Mouse (Mus musculus) MEL (cell line): Measurements from ENCODE around the gene Ano3.

ENCODE experiments used
- CTCF ChIP-seq, 3 experiments: IDR thresholded peaks in 2 of 3; conservative IDR thresholded peaks in 1 of 3; 2 replicates each; pipeline ENCODE4 v1.5.1; 2011 to 2012; ENCODE audit warnings: low read length in 3 of 3, low read depth in 2 of 3, mild to moderate bottlenecking in 2 of 3, improper control_type of control experiment in 1 of 3, inconsistent platforms in 1 of 3, mixed read lengths in 1 of 3, moderate library complexity in 1 of 3; ENCODE audit not compliant: control insufficient read depth in 1 of 3, insufficient read depth in 1 of 3, poor library complexity in 1 of 3, severe bottlenecking in 1 of 3
- EP300 ChIP-seq, 2 experiments: IDR thresholded peaks; 2 replicates each; pipeline ENCODE4 v1.6.1; 2011; ENCODE audit warnings: improper control_type of control experiment in 2 of 2, low read length in 2 of 2, low read depth in 1 of 2, mild to moderate bottlenecking in 1 of 2

DNA sequence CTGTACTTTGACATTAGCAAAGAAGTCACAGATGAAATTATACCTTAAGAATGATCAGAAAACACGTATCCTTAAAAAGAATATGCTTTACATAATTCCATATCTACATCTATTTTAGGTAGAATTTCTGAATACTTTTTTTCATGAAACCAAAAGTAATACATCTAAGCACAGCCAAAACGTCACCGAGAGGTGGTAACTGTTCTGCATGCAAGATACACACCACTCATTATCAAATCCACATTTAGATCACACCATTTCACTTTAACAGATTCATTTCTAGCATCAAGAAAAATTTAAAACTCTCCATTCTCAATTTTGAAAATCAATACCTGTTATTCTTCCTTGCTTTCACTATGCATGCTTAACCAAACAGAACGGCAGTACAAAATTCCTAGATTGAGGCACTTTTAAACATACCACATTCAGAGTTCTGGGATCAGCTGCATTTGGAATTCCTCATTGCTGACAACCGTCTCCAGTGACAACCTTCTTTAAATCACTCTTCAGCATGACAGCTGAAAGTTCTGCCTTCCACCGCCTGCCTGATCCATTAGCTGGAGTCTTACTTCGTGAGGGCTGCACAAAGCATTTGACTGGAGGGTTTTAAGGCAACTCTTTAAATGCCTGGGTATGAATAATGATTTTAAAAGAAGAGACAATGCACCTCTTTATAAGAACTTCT, 111.0 kb downstream of the Ano3 start:
- TF ChIP-seq EP300 (IDR thresholded peaks at IDR 0.05; ENCODE audit: low read depth in 1 of 2, low read length in 2 of 2) (no peak), CTCF (IDR thresholded peaks at IDR 0.05 in 2 of 3, conservative IDR thresholded peaks at IDR 0.05 in 1 of 3; ENCODE audit: control insufficient read depth in 1 of 3, insufficient read depth in 1 of 3, low read depth in 2 of 3, low read length in 3 of 3, poor library complexity in 1 of 3, severe bottlenecking in 1 of 3) (no peak)
